Mouse (Mus musculus) liver, adult 2 months (tissue): Measurements from ENCODE around the gene Wsb1.

Experiments used
- CTCF ChIP-seq: fragments of 200-500 bp; IDR thresholded peaks from 2 replicates; pipeline ENCODE4 v1.5.1; 2011; ENCODE audit warnings: low read depth, low read length, control low read depth
- POLR2A ChIP-seq: fragments of 200-500 bp; IDR thresholded peaks from 2 replicates; pipeline ENCODE4 v1.6.1; 2011; ENCODE audit warnings: low read length, control low read depth; ENCODE audit not compliant: insufficient read depth; ENCODE audit errors: extremely low read depth

DNA sequence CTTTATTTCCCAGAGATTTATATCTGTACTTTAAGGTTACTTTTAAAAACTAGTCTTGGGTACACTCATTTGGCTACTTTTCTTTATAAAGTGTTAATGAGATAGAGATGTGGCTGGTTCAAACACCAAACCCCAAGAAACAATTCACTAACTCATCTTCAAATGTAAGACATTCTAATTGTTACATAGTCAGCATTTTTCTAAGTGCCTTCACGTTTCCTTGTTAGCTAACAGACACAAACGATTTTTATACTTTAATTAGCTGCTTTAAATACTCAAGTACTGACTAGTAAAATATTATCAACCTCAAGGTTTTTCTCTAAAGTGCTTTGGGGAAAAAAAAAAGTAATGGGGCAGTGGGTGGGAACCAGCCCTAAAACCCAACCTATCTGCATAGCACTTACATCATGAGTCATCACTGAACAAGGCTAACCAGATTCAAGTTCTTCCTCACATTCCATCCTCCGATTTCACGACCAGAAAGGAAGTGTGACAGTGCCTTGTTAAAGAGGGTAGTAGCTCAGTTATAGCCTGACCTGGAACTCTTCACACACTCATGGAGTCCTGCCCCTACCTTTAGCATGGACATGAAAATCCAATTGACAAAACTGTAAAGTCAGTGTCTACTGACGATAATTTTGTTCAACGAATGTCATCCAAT, 1.5 kb downstream of the Wsb1 start:
- no peak for TF ChIP-seq POLR2A
- TF ChIP-seq CTCF: no peak
